Mouse (Mus musculus): ENCODE data around the gene Usp19. TPM values are rescaled to one million over a fixed set of nuclear protein-coding genes. Genes with fewer than 3 reads are reported as not detected.

Usp19 gene
- polyA plus RNA-seq, 1 experiment from 2014 or later: 99.0 TPM

DNA sequence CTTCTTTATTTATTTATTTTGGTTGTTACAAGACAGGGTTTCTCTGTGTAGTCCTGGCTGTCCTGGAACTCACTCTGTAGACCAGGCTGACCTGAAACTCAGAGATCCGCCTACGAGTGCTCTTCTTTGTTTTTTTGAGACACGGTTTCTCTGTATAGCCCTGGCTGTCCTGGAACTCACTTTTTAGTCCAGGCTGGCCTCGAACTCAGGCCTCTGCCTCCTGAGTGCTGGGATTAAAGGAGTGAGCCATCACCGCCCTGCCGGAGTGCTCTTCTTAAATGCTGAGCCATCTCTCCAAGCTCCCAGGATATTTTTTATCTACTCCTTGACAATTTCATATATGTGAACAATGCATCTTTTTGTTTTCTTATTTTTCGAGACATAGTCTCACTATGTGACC, 16.5 kb downstream of the Usp19 start:
- peak overlapping the region; percentile 87 for H3K4me2 ChIP-seq (replicated peaks)
- H3K27me3 ChIP-seq: no peaks in the 10 kb centered on the region
- peaks cover 11% of the 10 kb centered on the region for H3K4me1 ChIP-seq
- 0 out of 2 replicates have a peak overlapping the region, but pooled peaks have one; percentile 7 for H3K9ac ChIP-seq
- H3K27ac ChIP-seq: no peak overlapping the region; the same call in 1 of the 2 replicates
- no peak for ATAC-seq (ENCODE audit: insufficient number of reproducible peaks, insufficient read depth, low FRiP score, low TSS enrichment)
- H3K4me3 ChIP-seq: no peak overlapping the region
- 87% methylated on average over 7 of the region's 7 CpGs for whole genome bisulfite sequencing
- H3K9me3 ChIP-seq: no peaks in the 10 kb centered on the region
- peaks cover 42% of the 10 kb centered on the region for H3K36me3 ChIP-seq

DNA sequence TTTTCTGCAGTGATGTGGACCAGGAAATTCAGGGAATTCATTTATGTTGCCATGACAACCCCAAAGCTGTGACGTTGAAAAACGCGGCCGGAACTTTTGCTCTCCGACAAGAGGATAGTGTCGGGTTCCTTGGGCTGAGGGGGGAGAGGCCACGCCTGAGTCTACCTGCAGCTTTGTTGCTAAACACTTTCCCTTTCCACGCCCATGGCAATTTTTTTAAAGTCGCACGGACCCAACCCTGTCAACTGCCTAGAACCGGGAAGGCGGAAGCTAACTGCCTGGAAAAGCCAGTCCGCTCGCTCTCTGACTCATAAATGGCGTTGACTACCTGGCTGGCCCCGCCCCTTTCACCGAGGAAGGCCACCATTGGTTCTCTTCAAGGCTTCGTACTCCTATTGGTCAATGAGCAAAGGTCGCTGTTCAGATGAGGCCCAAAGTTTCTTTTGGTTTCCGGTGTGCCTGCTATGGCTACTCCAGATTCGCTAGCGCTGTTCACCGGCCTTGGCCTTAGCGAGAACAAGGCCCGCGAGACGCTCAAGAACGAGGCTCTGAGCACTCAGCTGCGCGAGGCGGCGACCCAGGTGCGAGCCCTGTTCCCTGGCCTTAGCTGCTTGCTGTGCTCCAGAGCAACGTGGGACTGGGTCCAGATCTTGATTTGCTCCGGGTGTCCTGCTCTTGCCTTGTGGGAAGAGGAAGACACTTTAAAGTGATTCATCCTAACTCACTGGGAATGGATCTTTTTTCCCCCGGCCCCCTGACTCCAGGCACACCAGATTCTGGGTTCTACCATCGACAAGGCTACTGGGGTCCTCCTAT, 17.4 kb downstream of the Usp19 start, which contains the start of gene Qars:
Gene Qars (plus strand): TSS at position 88 of the 816 bp plus-strand sequence.
- ATAC-seq (ENCODE audit: insufficient number of reproducible peaks, insufficient read depth, low FRiP score, low TSS enrichment): peak; percentile 93
- under 1% methylated on average over 37 of the region's 37 CpGs for WGBS
- H3K36me3 ChIP-seq: peaks cover 43% of the 10 kb centered on the region

GRCm38 (mm10) chr9:108508776-108509175, 18.4 kb downstream of the Usp19 start:
- Histone ChIP-seq H3K36me3 (peaks cover 43% of the 10 kb centered on the region), H3K9me3 (no peaks in the 10 kb centered on the region), H3K4me2 (replicated peaks) (peak overlapping the region; percentile 87), H3K4me3 (peak overlapping the region; percentile 60), H3K27me3 (no peaks in the 10 kb centered on the region), H3K27ac (no peak overlapping the region), H3K9ac (peak overlapping the region; percentile 71), H3K4me1 (peaks cover 11% of the 10 kb centered on the region)
- no peak for ATAC-seq (ENCODE audit: insufficient number of reproducible peaks, insufficient read depth, low FRiP score, low TSS enrichment)
- 95% methylated on average over 7 of the region's 7 CpGs for WGBS

More for the DNA sequence above, 17.4 kb downstream of the Usp19 start, which contains the start of gene Qars:
- Histone ChIP-seq H3K4me1 (peaks cover 11% of the 10 kb centered on the region), H3K9me3 (no peaks in the 10 kb centered on the region), H3K9ac (peak within 1 kb of the TSS; percentile 71), H3K4me2 (replicated peaks) (peak within 1 kb of the TSS; percentile 87), H3K27ac (peak within 1 kb of the TSS; percentile 61; the same call in 1 of the 2 replicates), H3K4me3 (peak within 1 kb of the TSS; percentile 60), H3K27me3 (no peaks in the 10 kb centered on the region)

- WGBS: under 1% methylated on average over 53 of the region's 55 CpGs
- H3K9ac ChIP-seq: peak within 1 kb of the TSS; percentile 96
- H3K36me3 ChIP-seq: peaks cover 47% of the 10 kb centered on the region
- peak within 1 kb of the TSS; percentile 70 for H3K4me2 ChIP-seq (replicated peaks)
- peak; percentile 94 for ATAC-seq (ENCODE audit: insufficient number of reproducible peaks, insufficient read depth, low FRiP score, low TSS enrichment)
- peak within 1 kb of the TSS; percentile 94 for H3K4me3 ChIP-seq
- H3K27ac ChIP-seq: peak within 1 kb of the TSS; percentile 99
- H3K27me3 ChIP-seq: no peaks in the 10 kb centered on the region
- H3K9me3 ChIP-seq: no peaks in the 10 kb centered on the region
- H3K4me1 ChIP-seq: peaks cover 18% of the 10 kb centered on the region
These were observed 26.2 kb downstream of the Usp19 start, which contains the start of gene Qrich1 for GRCm38 (mm10) chr9:108516380-108517251. Gene Qrich1, plus strand, starts transcription at chr9:108516806.

GRCm38 (mm10) chr9:108517253-108517930, 27.0 kb downstream of the Usp19 start:
- H3K4me1 ChIP-seq: peaks cover 18% of the 10 kb centered on the region
- peak; percentile 73 for ATAC-seq (ENCODE audit: insufficient number of reproducible peaks, insufficient read depth, low FRiP score, low TSS enrichment)
- H3K9ac ChIP-seq: peak overlapping the region; percentile 96
- H3K9me3 ChIP-seq: no peaks in the 10 kb centered on the region
- H3K27ac ChIP-seq: peak overlapping the region; percentile 99
- H3K36me3 ChIP-seq: peaks cover 41% of the 10 kb centered on the region
- H3K4me3 ChIP-seq: peak overlapping the region; percentile 94
- WGBS: under 1% methylated on average over 69 of the region's 95 CpGs
- H3K27me3 ChIP-seq: no peaks in the 10 kb centered on the region
- peak overlapping the region; percentile 70 for H3K4me2 ChIP-seq (replicated peaks)

DNA sequence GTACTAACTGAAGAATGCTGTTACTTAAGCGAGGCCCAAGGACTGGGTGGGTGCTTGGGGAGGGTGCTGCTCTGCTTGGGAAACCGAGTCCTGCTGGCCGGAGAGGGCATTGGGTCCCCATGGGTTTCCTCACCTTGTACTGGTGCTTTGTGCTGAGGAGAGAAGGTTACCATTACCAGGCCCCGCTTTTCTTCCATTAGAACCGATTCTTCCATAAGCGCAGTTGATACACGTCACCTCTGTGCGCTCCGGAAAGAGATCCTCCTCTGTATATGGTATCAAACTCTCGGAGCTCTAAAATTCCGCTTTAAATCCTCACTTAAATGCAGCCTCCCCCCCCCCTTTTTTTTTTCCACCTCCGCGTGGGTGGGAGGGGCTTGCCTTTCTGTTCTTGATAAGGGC, 27.5 kb downstream of the Usp19 start:
- Histone ChIP-seq H3K4me3 (peak overlapping the region; percentile 94), H3K36me3 (peaks cover 38% of the 10 kb centered on the region)
- 0 out of 2 replicates have a peak, but pooled peaks have one; percentile 2 for ATAC-seq (ENCODE audit: insufficient number of reproducible peaks, insufficient read depth, low FRiP score, low TSS enrichment)

GRCm38 (mm10) chr9:108521604-108522003, 31.2 kb downstream of the Usp19 start:
- Histone ChIP-seq H3K9ac (no peak overlapping the region), H3K27ac (no peak overlapping the region), H3K9me3 (no peaks in the 10 kb centered on the region), H3K4me1 (peaks cover 8% of the 10 kb centered on the region), H3K4me2 (replicated peaks) (no peak overlapping the region), H3K36me3 (peaks cover 21% of the 10 kb centered on the region; the same call in 1 of the 2 replicates), H3K27me3 (no peaks in the 10 kb centered on the region), H3K4me3 (no peak overlapping the region)
- WGBS: 85% methylated on average over 2 of the region's 2 CpGs
- no peak for ATAC-seq (ENCODE audit: insufficient number of reproducible peaks, insufficient read depth, low FRiP score, low TSS enrichment)

More for the DNA sequence above, 27.5 kb downstream of the Usp19 start:
- no peaks in the 10 kb centered on the region for H3K9me3 ChIP-seq
- H3K4me1 ChIP-seq: peaks cover 18% of the 10 kb centered on the region
- 0% methylated on average over 13 of the region's 13 CpGs for WGBS
- H3K27ac ChIP-seq: peak overlapping the region; percentile 99
- H3K27me3 ChIP-seq: no peaks in the 10 kb centered on the region
- peak overlapping the region; percentile 63 for H3K4me2 ChIP-seq (replicated peaks)
- peak overlapping the region; percentile 96 for H3K9ac ChIP-seq

DNA sequence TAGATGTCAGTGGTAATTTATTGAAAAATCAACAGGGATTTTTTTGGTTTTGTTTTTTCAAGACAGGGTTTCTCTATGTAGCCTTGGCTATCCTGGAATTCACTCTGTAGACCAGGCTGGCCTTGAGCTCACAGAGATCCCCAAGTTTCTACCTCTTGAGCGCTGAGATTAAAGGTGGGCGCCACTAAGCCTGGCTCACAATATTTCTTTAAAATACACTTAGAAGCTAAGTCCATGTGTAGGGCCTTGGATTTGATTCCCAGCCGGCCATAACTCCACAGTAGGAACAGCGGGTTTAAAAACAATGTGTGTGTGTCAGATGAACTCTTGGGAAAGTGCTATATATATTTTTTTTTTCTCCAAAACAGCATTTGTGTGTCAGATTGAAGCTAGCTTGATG, 32.9 kb downstream of the Usp19 start:
- Histone ChIP-seq H3K4me3 (no peak overlapping the region), H3K36me3 (peaks cover 21% of the 10 kb centered on the region; the same call in 1 of the 2 replicates), H3K4me1 (peaks cover 8% of the 10 kb centered on the region), H3K4me2 (replicated peaks) (no peak overlapping the region), H3K9me3 (no peaks in the 10 kb centered on the region), H3K27me3 (no peaks in the 10 kb centered on the region), H3K9ac (no peak overlapping the region), H3K27ac (no peak overlapping the region)
- ATAC-seq (ENCODE audit: insufficient number of reproducible peaks, insufficient read depth, low FRiP score, low TSS enrichment): no peak
- WGBS: 96% methylated on average over 4 of the region's 4 CpGs

DNA sequence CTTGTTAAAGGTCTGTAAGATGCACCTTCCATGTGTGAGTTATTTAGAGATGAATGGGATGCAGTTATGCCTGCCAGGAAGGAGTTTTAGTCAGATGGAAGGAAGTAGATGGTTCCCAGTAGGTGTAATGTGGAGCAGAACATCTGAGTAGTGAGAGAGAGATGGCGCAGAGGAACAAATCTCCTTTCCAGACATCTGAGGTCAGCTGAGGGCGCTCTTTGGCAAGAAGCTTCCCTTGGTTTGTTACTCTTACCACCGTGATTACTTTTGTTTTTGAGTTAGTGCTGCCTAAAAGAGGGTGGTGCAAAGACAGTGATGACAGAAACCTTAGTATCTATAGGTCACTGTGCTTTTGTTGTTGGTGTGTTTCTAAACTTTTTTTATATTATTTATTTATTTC, 35.0 kb downstream of the Usp19 start:
- Histone ChIP-seq H3K27me3 (no peaks in the 10 kb centered on the region), H3K36me3 (peaks cover 37% of the 10 kb centered on the region)
- ATAC-seq (ENCODE audit: insufficient number of reproducible peaks, insufficient read depth, low FRiP score, low TSS enrichment): no peak

DNA sequence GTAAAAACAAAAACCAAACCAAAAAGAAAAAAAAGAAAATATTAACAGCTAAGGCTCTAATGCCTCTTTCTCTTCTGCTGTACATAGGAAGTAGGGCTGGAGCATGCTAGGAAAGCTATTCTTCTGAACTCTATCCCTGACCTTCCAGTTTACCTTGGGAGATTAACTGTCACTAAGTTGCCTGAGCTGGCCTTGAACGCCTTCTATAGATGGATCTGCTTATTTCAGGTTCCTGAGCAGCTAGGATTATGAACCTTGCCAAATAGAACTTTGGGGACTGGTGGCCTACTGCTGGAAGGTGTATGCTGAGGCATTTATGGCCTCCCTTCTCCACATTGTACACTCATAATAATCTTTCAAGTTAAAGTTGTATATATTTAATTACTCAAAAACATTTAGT, 40.6 kb downstream of the Usp19 start:
- ATAC-seq (ENCODE audit: insufficient number of reproducible peaks, insufficient read depth, low FRiP score, low TSS enrichment): no peak
- Histone ChIP-seq H3K9me3 (no peaks in the 10 kb centered on the region), H3K36me3 (peaks cover 72% of the 10 kb centered on the region), H3K9ac (no peak overlapping the region), H3K27me3 (no peaks in the 10 kb centered on the region), H3K4me2 (replicated peaks) (no peak overlapping the region), H3K4me1 (no peaks in the 10 kb centered on the region), H3K27ac (no peak overlapping the region), H3K4me3 (no peak overlapping the region)
- 83% methylated on average over 1 of the region's 1 CpGs for WGBS

More for the DNA sequence above, 35.0 kb downstream of the Usp19 start:
- no peaks in the 10 kb centered on the region for H3K4me1 ChIP-seq
- H3K4me2 ChIP-seq (replicated peaks): no peak overlapping the region
- H3K27ac ChIP-seq: no peak overlapping the region
- no peak overlapping the region for H3K9ac ChIP-seq
- H3K9me3 ChIP-seq: no peaks in the 10 kb centered on the region
- WGBS: 88% methylated on average over 3 of the region's 3 CpGs
- no peak overlapping the region for H3K4me3 ChIP-seq

DNA sequence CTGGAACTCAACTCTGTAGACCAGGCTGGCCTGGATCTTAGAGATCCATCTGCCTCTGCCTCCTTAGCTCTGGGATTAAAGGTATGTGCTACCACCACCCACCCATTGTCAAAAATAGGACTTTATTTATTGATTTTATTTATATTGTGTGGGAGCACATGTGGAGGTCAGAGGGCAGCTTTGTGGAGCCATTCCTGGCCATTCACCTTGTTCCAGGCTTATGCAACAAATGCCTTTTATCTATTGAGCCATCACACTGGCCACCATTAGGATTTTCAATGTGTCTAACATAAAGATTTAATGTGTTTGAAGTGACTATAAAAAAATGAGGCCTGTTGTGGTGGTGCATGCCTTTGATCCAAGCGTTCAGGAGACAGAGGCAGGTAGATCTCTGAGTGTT, 41.1 kb downstream of the Usp19 start:
- WGBS: 89% methylated on average over 1 of the region's 1 CpGs
- H3K36me3 ChIP-seq: peaks cover 77% of the 10 kb centered on the region
- H3K27me3 ChIP-seq: no peaks in the 10 kb centered on the region
- H3K4me3 ChIP-seq: no peak overlapping the region
- H3K4me1 ChIP-seq: no peaks in the 10 kb centered on the region
- no peak overlapping the region for H3K9ac ChIP-seq
- H3K4me2 ChIP-seq (replicated peaks): no peak overlapping the region
- H3K9me3 ChIP-seq: no peaks in the 10 kb centered on the region
- no peak for ATAC-seq (ENCODE audit: insufficient number of reproducible peaks, insufficient read depth, low FRiP score, low TSS enrichment)
- H3K27ac ChIP-seq: no peak overlapping the region
